Mouse (Mus musculus) lung, embryonic 15.5 days (tissue): ENCODE results near the gene Tmem38a. TPM values are rescaled to one million over a fixed set of nuclear protein-coding genes. Genes with fewer than 3 reads are reported as not detected.

Experiments
- ATAC-seq: fragments of 200-750 bp; cut with Nextera tagmentation; 2 replicates; pipeline ENCODE4 v1.8.0; 2017; ENCODE audit warnings: moderate number of reproducible peaks, borderline replicate concordance; ENCODE audit not compliant: low FRiP score, low TSS enrichment; ENCODE audit errors: extremely low read depth
- H3K27ac ChIP-seq: fragments of 300-500 bp; sonication (generic); 2 replicates; pipeline ENCODE4 v1.5.1; 2015; ENCODE audit warnings: moderate library complexity, mild to moderate bottlenecking, inconsistent platforms
- H3K27me3 ChIP-seq: fragments of 300-500 bp; sonication (generic); 2 replicates; pipeline ENCODE4 v1.6.1; 2015; ENCODE audit warnings: inconsistent platforms
- H3K36me3 ChIP-seq: fragments of 300-500 bp; sonication (generic); 2 replicates; pipeline ENCODE4 v1.6.1; 2015; ENCODE audit warnings: inconsistent platforms
- H3K4me1 ChIP-seq: fragments of 300-500 bp; sonication (generic); 2 replicates; pipeline ENCODE4 v1.6.1; 2015; ENCODE audit warnings: inconsistent platforms
- H3K4me2 ChIP-seq: fragments of 300-500 bp; sonication (generic); 2 replicates; pipeline ENCODE4 v1.6.1; 2015; ENCODE audit warnings: inconsistent platforms, mild to moderate bottlenecking, moderate library complexity
- H3K4me3 ChIP-seq: fragments of 300-500 bp; sonication (generic); 2 replicates; pipeline ENCODE4 v1.5.1; 2015; ENCODE audit warnings: mild to moderate bottlenecking, inconsistent platforms
- H3K9ac ChIP-seq: fragments of 300-500 bp; sonication (generic); 2 replicates; pipeline ENCODE4 v1.6.1; 2015; ENCODE audit warnings: inconsistent platforms
- H3K9me3 ChIP-seq: fragments of 300-500 bp; sonication (generic); 2 replicates; pipeline ENCODE4 v1.6.1; 2016; ENCODE audit warnings: inconsistent platforms
- WGBS: fragments of 180-500 bp; shearing (Covaris S2); methylation state at CpG from one replicate; pipeline ENCODE4 v1.1.7; 2015; 5-methylcytosine and 5-hydroxymethylcytosine counted together
- polyA plus RNA-seq: library from polyadenylated mRNA; unstranded; fragments of >200 nt; fragmentation: Nextera tagmentation; extraction: Ambion mirVana; gene quantifications from 2 replicates; pipeline ENCODE4 v1.2.1, GENCODE M21; 2015

Gene Tmem38a
- 18.3 and 20.7 TPM in 2 replicates for polyA plus RNA-seq

- ATAC-seq: peak; percentile 39
- peak within 1 kb of the TSS; percentile 65 for H3K4me3 ChIP-seq
- 0% methylated on average over 45 of the region's 45 CpGs for WGBS
- peaks cover 29% of the 10 kb centered on the region for H3K36me3 ChIP-seq
- H3K27me3 ChIP-seq: no peaks in the 10 kb centered on the region
- H3K4me2 ChIP-seq: peak within 1 kb of the TSS; percentile 87
- peak within 1 kb of the TSS; percentile 97 for H3K27ac ChIP-seq
- H3K9ac ChIP-seq: peak within 1 kb of the TSS; percentile 63
- H3K4me1 ChIP-seq: peaks cover 19% of the 10 kb centered on the region
- H3K9me3 ChIP-seq: no peaks in the 10 kb centered on the region
These were observed at the start of gene Tmem38a for GRCm38 (mm10) chr8:72571611-72572473. Gene Tmem38a, plus strand, starts transcription at chr8:72572055.

DNA sequence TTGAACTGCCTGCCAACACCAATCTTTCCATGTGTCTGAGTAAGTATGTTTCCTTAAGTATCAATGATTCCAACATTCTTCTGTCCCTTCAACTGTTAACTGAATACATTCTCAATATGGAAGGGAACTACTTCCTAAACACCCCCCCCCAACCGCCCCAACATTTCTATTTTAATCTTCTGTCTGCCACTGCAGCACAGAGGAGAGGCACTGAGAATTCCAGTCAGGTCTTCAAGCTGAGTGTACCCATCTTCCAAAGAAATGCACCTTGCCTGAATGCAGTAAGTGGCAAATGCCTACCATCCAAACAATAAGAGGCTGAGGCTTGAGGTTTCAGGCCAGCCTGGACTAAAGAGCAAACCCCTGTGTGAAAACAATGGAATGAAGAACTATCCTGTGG lies 39.8 kb upstream of the Tmem38a start:
- Histone ChIP-seq H3K4me3 (no peak overlapping the region), H3K9ac (no peak overlapping the region), H3K4me1 (no peaks in the 10 kb centered on the region), H3K36me3 (no peaks in the 10 kb centered on the region), H3K27ac (no peak overlapping the region), H3K4me2 (no peak overlapping the region), H3K9me3 (no peaks in the 10 kb centered on the region), H3K27me3 (no peaks in the 10 kb centered on the region)
- WGBS: 90% methylated on average over 1 of the region's 1 CpGs
- no peak for ATAC-seq

DNA sequence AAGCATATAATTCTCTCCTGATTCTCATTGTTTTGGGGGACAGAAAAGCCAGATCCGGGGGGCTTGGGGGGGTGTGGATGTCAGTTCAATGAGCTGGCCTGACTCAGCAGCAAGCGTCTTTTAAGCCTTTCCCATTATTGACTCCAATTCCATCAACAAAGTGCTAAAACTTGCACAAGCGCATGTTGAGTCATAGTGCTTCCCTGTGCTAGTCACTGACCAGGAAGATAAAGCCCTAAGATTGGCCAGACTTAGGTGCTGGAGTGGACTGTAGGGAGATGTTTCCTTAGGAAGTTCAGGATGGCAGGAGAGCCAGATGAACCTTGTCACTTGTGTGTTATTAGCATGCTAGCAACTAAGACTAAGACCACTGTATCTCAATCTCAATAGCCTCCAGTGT lies 37.0 kb upstream of the Tmem38a start:
- H3K9ac ChIP-seq: no peak overlapping the region
- no peaks in the 10 kb centered on the region for H3K36me3 ChIP-seq
- H3K4me1 ChIP-seq: no peaks in the 10 kb centered on the region
- H3K4me3 ChIP-seq: no peak overlapping the region
- no peak overlapping the region for H3K4me2 ChIP-seq
- ATAC-seq: no peak
- no peak overlapping the region for H3K27ac ChIP-seq
- no peaks in the 10 kb centered on the region for H3K9me3 ChIP-seq
- WGBS: 94% methylated on average over 3 of the region's 3 CpGs
- no peaks in the 10 kb centered on the region for H3K27me3 ChIP-seq

DNA sequence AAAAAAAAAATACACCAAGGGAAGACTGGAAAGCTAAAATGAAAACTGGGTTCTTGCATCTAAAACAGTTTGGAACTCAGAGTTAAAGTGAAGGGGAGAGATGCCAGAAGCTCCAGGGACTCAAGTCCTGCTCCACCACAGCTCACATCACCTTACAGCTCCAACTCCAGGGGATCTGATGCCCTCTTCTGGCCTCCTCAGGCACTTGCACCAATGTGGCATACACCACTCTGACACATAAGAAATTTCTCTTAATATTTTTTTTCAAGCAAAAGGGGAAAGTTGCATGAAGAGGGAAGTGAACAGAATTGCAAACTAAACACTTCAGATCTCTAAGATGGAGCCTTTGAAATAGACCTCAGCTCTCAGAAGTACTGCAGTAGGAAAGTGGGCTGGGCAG lies 32.6 kb upstream of the Tmem38a start:
- Histone ChIP-seq H3K36me3 (peaks cover 7% of the 10 kb centered on the region), H3K27me3 (no peaks in the 10 kb centered on the region), H3K4me1 (no peaks in the 10 kb centered on the region), H3K27ac (no peak overlapping the region), H3K9ac (no peak overlapping the region), H3K4me2 (no peak overlapping the region), H3K4me3 (no peak overlapping the region), H3K9me3 (no peaks in the 10 kb centered on the region)
- ATAC-seq: no peak

DNA sequence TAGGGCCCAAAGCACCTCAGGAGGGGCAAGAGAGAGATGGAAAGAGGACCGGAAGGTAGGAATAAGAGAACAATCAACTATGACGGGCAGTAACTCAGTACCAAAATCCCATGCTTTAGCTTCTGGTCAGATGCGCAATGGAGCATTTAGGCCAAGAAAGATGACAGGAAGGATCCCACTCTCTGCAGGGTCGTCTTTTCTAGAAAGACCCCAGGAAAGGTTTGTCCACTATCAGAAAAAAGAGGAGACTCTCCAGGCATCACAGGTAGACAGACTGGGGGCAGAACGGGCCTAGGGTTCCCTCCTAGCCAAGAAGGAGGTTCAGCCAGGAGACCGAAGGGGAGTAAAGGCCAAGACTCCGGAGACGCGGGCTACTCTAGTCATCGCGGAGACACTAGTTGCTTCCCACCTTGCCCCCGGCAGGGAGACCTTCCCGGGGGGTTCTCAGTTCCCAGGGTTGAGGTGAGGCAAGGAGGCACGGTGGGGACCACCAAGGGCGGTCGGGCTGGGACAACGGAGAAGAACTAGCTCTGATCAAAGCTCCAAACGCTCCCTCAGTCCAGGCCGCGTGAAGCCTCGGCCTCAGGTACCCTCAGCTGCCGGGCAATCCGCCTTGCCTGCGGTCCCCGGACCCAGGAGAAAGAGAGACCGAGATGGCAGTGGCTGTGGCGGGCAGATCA lies 24.6 kb upstream of the Tmem38a start:
- Histone ChIP-seq H3K27me3 (no peaks in the 10 kb centered on the region), H3K9ac (peak overlapping the region; percentile 94), H3K4me2 (peak overlapping the region; percentile 82), H3K4me3 (peak overlapping the region; percentile 71), H3K9me3 (no peaks in the 10 kb centered on the region), H3K4me1 (peaks cover 29% of the 10 kb centered on the region), H3K27ac (peak overlapping the region; percentile 69; the same call in 1 of the 2 replicates), H3K36me3 (peaks cover 12% of the 10 kb centered on the region)
- no peak for ATAC-seq
- WGBS: 2% methylated on average over 27 of the region's 27 CpGs

DNA sequence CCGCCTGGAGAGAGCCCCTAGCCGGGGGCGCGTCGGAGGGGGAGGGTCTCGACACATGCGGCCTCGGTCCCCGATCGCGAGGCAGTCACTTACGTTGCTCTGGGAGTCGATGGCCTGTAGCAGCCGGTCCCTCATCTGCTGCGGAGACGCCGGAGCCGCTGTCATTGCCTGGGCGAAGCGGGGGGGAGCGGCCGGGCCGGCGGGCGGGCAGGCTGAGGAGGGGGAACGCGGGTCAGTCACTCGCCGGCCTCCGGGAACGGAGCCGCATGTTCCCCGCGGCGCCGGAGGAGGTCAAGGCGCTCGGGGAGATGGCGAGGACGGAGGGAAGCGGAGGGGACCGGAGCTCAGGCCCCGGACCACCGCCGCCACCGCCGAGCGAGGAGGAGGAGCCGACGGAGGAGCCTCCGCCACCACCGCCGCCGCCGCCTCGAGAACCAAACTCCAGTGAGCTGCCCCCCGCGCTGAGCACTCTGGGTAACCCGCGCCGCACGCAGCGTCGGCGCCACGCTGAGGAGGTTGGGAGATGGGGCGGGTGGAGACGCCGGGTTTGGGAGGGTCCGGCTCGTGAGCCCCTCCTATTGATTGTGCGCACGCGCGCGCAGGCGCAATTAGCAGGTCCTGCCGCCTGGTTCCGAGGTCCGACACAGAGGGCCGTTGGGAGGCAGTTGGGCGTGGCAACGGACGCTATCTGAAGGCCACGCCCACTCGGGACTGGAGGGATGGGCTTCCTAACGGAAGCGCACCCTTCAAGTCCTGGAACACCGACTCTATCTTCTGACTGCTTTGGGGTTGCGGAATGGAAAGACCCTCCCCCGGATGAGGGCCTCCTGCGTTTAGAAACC lies 23.8 kb upstream of the Tmem38a start, which contains the start of gene Med26:
Gene Med26 (minus strand): TSS at position 469 of the 842 bp plus-strand sequence.
- Histone ChIP-seq H3K36me3 (peaks cover 12% of the 10 kb centered on the region), H3K4me2 (peak within 1 kb of the TSS; percentile 85), H3K4me1 (peaks cover 29% of the 10 kb centered on the region), H3K4me3 (peak within 1 kb of the TSS; percentile 71), H3K27me3 (no peaks in the 10 kb centered on the region), H3K27ac (peak within 1 kb of the TSS; percentile 91), H3K9ac (peak within 1 kb of the TSS; percentile 94), H3K9me3 (no peaks in the 10 kb centered on the region)
- WGBS: under 1% methylated on average over 90 of the region's 92 CpGs
- peak; percentile 96 for ATAC-seq

DNA sequence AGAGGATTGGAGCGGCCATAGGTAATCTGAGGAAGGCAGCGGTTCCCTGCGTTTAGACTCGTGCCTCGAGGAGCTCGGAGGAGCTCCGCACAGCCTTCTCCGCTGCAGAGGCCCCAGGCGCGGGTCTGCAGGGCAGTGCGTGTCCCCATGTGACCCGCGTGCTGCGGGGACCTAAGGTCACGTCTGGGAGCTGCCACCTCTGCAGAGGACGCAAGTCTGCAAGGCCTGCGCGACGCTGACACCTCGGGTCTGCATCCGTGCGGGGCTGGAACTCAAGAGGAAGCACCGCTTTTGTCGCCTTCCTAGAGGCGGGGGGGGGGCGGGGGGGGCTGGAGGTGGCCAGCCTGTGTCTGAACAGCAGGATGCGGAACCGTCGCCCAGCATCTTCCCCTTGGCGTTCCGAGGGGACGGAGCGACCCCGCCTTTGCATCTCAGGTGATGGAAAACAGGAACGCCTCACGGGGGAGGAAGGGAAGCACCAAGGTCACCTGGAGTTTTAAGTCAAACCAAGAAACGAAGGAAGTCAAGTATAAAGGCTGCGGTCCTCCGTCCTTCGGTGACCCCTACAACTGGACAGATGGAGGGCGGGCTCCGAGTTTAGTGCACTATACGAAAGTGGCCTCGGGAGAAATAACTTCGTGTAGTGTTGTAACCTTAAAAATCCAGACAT lies 23.1 kb upstream of the Tmem38a start:
- no peaks in the 10 kb centered on the region for H3K27me3 ChIP-seq
- peak overlapping the region; percentile 85 for H3K4me2 ChIP-seq
- peak overlapping the region; percentile 91 for H3K27ac ChIP-seq
- H3K9me3 ChIP-seq: no peaks in the 10 kb centered on the region
- peak; percentile 63 for ATAC-seq
- H3K9ac ChIP-seq: peak overlapping the region; percentile 53
- under 1% methylated on average over 45 of the region's 45 CpGs for WGBS
- peaks cover 29% of the 10 kb centered on the region for H3K4me1 ChIP-seq
- peaks cover 11% of the 10 kb centered on the region for H3K36me3 ChIP-seq
- H3K4me3 ChIP-seq: peak overlapping the region; percentile 71

DNA sequence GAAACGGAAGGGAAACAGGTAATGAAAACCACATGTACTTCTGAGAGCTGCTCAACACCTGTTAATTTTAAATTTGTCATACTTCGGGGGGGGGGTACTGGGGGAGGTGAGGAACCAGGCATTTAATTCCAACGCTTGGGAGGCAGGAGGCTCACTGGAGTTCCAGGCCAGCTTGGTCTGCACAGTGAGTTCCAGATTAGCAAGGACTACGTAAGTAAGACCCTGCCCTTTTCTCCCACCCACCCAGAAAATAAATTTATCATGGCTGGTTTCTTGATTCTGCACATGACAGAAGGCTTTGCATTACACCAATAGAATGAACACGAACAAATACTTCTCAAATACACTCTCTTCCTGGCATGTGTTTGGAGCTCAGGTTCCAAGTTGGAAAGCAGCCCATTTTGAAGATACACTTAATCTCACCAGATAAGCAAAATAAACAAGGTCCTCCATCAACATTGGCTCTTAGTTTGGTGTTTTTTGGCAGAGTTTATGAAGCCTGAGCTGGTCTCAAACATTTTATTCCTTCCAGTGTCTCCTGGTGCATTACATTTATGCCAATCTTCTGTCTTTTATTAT lies 22.5 kb upstream of the Tmem38a start:
- Histone ChIP-seq H3K4me3 (peak overlapping the region; percentile 71), H3K4me2 (peak overlapping the region; percentile 85), H3K27me3 (no peaks in the 10 kb centered on the region), H3K4me1 (peaks cover 29% of the 10 kb centered on the region), H3K9me3 (no peaks in the 10 kb centered on the region), H3K36me3 (0 out of 2 replicates have a peak, but pooled peaks cover 10% of the 10 kb centered on the region), H3K27ac (peak overlapping the region; percentile 91), H3K9ac (peak overlapping the region; percentile 53)
- WGBS: 3% methylated on average over 5 of the region's 5 CpGs
- ATAC-seq: peak; percentile 11; the same call in 1 of the 2 replicates

DNA sequence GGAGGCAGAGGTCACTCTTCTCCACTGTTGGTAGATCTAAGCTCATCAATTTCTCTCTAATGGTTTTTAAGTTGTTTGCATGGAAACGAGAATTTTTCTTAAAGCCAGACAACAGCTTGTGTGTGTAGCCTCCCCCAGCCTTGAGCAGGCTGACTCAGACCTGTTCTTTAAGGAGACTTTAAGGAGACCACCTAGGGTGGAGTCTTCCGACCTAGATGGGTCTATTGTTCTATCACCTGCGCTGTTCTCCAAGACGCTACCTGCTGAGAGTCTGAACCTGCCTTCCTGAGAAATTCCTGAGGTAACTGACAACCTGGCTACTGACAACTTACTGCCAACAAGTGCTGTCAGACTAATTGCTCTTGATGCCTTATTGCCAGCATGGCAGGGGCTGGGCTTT lies 16.1 kb upstream of the Tmem38a start:
- H3K4me1 ChIP-seq: no peaks in the 10 kb centered on the region
- no peaks in the 10 kb centered on the region for H3K27me3 ChIP-seq
- H3K4me2 ChIP-seq: no peak overlapping the region
- 38% methylated on average over 4 of the region's 4 CpGs for WGBS
- H3K9ac ChIP-seq: no peak overlapping the region
- no peak for ATAC-seq
- no peak overlapping the region for H3K27ac ChIP-seq
- H3K4me3 ChIP-seq: no peak overlapping the region
- no peaks in the 10 kb centered on the region for H3K9me3 ChIP-seq
- H3K36me3 ChIP-seq: peaks cover 15% of the 10 kb centered on the region; the same call in 1 of the 2 replicates

DNA sequence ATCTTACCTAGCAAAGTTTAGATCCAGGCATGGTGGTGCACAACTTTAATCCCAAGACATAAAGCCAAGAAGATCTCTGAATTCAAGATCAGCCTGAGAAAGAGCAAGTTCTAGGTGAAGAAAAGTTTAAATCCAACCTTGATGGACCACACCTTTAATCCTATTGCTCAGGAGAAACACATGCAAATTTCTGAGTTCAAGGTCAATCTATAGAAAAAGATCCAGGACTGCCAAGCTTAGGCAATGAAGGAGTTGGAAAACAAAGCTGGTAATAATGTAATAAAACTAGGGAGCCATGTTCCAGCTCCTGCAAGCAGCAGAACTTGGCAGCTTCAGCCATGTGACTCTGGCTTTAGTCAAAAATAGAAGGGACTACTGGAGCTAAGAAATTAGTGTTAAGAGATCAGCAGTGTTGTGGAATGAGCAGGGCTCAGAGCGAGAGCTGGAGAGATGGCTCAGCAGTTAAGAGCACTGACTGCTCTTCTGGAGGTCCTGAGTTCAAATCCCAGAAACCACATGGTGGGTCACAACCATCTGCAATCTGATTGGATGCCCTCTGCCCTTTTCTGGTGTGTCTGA lies 10.7 kb upstream of the Tmem38a start:
- Histone ChIP-seq H3K27ac (no peak overlapping the region), H3K9ac (no peak overlapping the region), H3K27me3 (no peaks in the 10 kb centered on the region), H3K36me3 (peaks cover 29% of the 10 kb centered on the region), H3K9me3 (no peaks in the 10 kb centered on the region), H3K4me3 (no peak overlapping the region), H3K4me2 (no peak overlapping the region), H3K4me1 (no peaks in the 10 kb centered on the region)
- no peak for ATAC-seq
- WGBS: 77% methylated on average over 1 of the region's 1 CpGs
